Mouse (Mus musculus): ENCODE results near the gene Cnpy4. TPM values are rescaled to one million over a fixed set of nuclear protein-coding genes. Genes with fewer than 3 reads are reported as not detected.

The Cnpy4 gene
- total and polyA plus RNA-seq, 2 experiments from 2014 or later = 3.6 to 8.7 TPM

GRCm38 (mm10) chr5:138234224-138234623 is 46.9 kb downstream of the Cnpy4 start:
- H3K36me3 ChIP-seq (replicated peaks; ENCODE audit: control insufficient read depth, insufficient read depth, low read length) = no peaks in the 10 kb centered on the region
- H3K27ac ChIP-seq (ENCODE audit: low read depth) = no peak overlapping the region
- no peaks in the 10 kb centered on the region for H3K4me1 ChIP-seq (ENCODE audit: control insufficient read depth, insufficient read depth)
- no peak for DNase-seq (ENCODE audit: low spot score)
- no peak for ATAC-seq (ENCODE audit: insufficient read depth, low read depth)
- H3K27me3 ChIP-seq (ENCODE audit: control insufficient read depth, insufficient read depth, low read length) = no peaks in the 10 kb centered on the region
- no peaks in the 10 kb centered on the region for H3K9me3 ChIP-seq (replicated peaks; ENCODE audit: control insufficient read depth, low read length)
- H3K9ac ChIP-seq (replicated peaks; ENCODE audit: low read depth, low read length) = no peak overlapping the region
- TF ChIP-seq CTCF (IDR thresholded peaks at IDR 0.05; ENCODE audit: low read depth) (no peak), EP300 (IDR thresholded peaks at IDR 0.05; ENCODE audit: low read depth) (no peak)
- no peak overlapping the region for H3K4me3 ChIP-seq (ENCODE audit: low read depth, low read length)
- H3K4me2 ChIP-seq (ENCODE audit: low read depth, low read length) = no peak overlapping the region

GRCm38 (mm10) chr5:138241511-138241910 is 54.2 kb downstream of the Cnpy4 start:
- no peak overlapping the region for H3K4me2 ChIP-seq (ENCODE audit: low read depth, low read length)
- H3K27ac ChIP-seq (ENCODE audit: low read depth) = no peak overlapping the region
- no peak for TF ChIP-seq EP300 (IDR thresholded peaks at IDR 0.05; ENCODE audit: low read depth)
- TF ChIP-seq CTCF (IDR thresholded peaks at IDR 0.05; ENCODE audit: low read depth) = no peak
- no peaks in the 10 kb centered on the region for H3K27me3 ChIP-seq (ENCODE audit: control insufficient read depth, insufficient read depth, low read length)
- H3K36me3 ChIP-seq (replicated peaks; ENCODE audit: control insufficient read depth, insufficient read depth, low read length) = no peaks in the 10 kb centered on the region
- H3K9ac ChIP-seq (replicated peaks; ENCODE audit: low read depth, low read length) = no peak overlapping the region
- H3K4me3 ChIP-seq (ENCODE audit: low read depth, low read length) = no peak overlapping the region
- 24% methylated on average over 2 of the region's 2 CpGs for WGBS
- no peaks in the 10 kb centered on the region for H3K9me3 ChIP-seq (replicated peaks; ENCODE audit: control insufficient read depth, low read length)
- DNase-seq (ENCODE audit: low spot score) = no peak
- ATAC-seq (ENCODE audit: insufficient read depth, low read depth) = no peak
- H3K4me1 ChIP-seq (ENCODE audit: control insufficient read depth, insufficient read depth) = no peaks in the 10 kb centered on the region

MicroRNA genes within 50 kb of the gene (microRNA counts, 519-probe panel; counts per million panel counts)
- microRNA mmu-miR-106b (5,915 counts per million, percentile 76 among the panel's probes with 10 or more counts), microRNA mmu-miR-25 (7,340 counts per million, percentile 87 among the panel's probes with 10 or more counts), microRNA mmu-miR-93 (5,368 counts per million, percentile 69 among the panel's probes with 10 or more counts)

Small RNA genes lying within 50 kb of the gene (microRNA-seq; reads per million reads assigned to microRNA genes)
- gene Mir106b (3,316 reads per million, percentile 90 among the genes with 10 or more reads in this experiment), gene Mir25 (446 reads per million, percentile 73 among the genes with 10 or more reads in this experiment), gene Mir93 (5,145 reads per million, percentile 93 among the genes with 10 or more reads in this experiment)

Other genes starting within 250 kb of the Cnpy4 start
- 0.92 TPM in 1 of 2 replicates, not detected in the other for gene Gjc3, start 224.4 kb upstream of the Cnpy4 start, total RNA-seq (2014; rRNA removed; ENCODE audit: low replicate concordance)
- 0.05 and 0.08 TPM in 2 replicates for gene Gjc3, start 224.4 kb upstream of the Cnpy4 start, polyA plus RNA-seq (2015; fragmentation: Nextera tagmentation; extraction: Ambion mirVana)
- 4.2 TPM in 1 of 2 replicates, not detected in the other for gene Azgp1, start 206.0 kb upstream of the Cnpy4 start, total RNA-seq (2014; rRNA removed; ENCODE audit: low replicate concordance)
- gene Azgp1, start 206.0 kb upstream of the Cnpy4 start, polyA plus RNA-seq (2015; fragmentation: Nextera tagmentation; extraction: Ambion mirVana) = 0.08 TPM in 1 of 2 replicates, not detected in the other
- not detected in 2 replicates for gene Smok3a, start 166.2 kb upstream of the Cnpy4 start, total RNA-seq (2014; rRNA removed; ENCODE audit: low replicate concordance)
- gene Smok3a, start 166.2 kb upstream of the Cnpy4 start, polyA plus RNA-seq (2015; fragmentation: Nextera tagmentation; extraction: Ambion mirVana) = not detected in 2 replicates
- not detected in 2 replicates for gene Smok3b, start 166.1 kb upstream of the Cnpy4 start, total RNA-seq (2014; rRNA removed; ENCODE audit: low replicate concordance)
- gene Smok3b, start 166.1 kb upstream of the Cnpy4 start, polyA plus RNA-seq (2015; fragmentation: Nextera tagmentation; extraction: Ambion mirVana) = not detected in 2 replicates
- gene Smok3c, start 134.3 kb upstream of the Cnpy4 start, total RNA-seq (2014; rRNA removed; ENCODE audit: low replicate concordance) = not detected in 2 replicates
- not detected in 2 replicates for gene Smok3c, start 134.3 kb upstream of the Cnpy4 start, polyA plus RNA-seq (2015; fragmentation: Nextera tagmentation; extraction: Ambion mirVana)
- gene Zkscan1, start 102.4 kb upstream of the Cnpy4 start, total RNA-seq (2014; rRNA removed; ENCODE audit: low replicate concordance) = 10.9 and 19.1 TPM in 2 replicates
- gene Zkscan1, start 102.4 kb upstream of the Cnpy4 start, polyA plus RNA-seq (2015; fragmentation: Nextera tagmentation; extraction: Ambion mirVana) = 5.4 and 6.5 TPM in 2 replicates
- 7.7 and 14.0 TPM in 2 replicates for gene Zscan21, start 70.6 kb upstream of the Cnpy4 start, total RNA-seq (2014; rRNA removed; ENCODE audit: low replicate concordance)
- 25.0 and 25.2 TPM in 2 replicates for gene Zscan21, start 70.6 kb upstream of the Cnpy4 start, polyA plus RNA-seq (2015; fragmentation: Nextera tagmentation; extraction: Ambion mirVana)
- 15.3 and 24.8 TPM in 2 replicates for gene Zfp113, start 31.7 kb upstream of the Cnpy4 start, total RNA-seq (2014; rRNA removed; ENCODE audit: low replicate concordance)
- gene Zfp113, start 31.7 kb upstream of the Cnpy4 start, polyA plus RNA-seq (2015; fragmentation: Nextera tagmentation; extraction: Ambion mirVana) = 8.3 and 9.3 TPM in 2 replicates
- 39.9 and 45.6 TPM in 2 replicates for gene Cops6, start 26.4 kb upstream of the Cnpy4 start, total RNA-seq (2014; rRNA removed; ENCODE audit: low replicate concordance)
- gene Cops6, start 26.4 kb upstream of the Cnpy4 start, polyA plus RNA-seq (2015; fragmentation: Nextera tagmentation; extraction: Ambion mirVana) = 281 and 291 TPM in 2 replicates
- 13.9 and 24.1 TPM in 2 replicates for gene Ap4m1, start 15.5 kb upstream of the Cnpy4 start, total RNA-seq (2014; rRNA removed; ENCODE audit: low replicate concordance)
- gene Ap4m1, start 15.5 kb upstream of the Cnpy4 start, polyA plus RNA-seq (2015; fragmentation: Nextera tagmentation; extraction: Ambion mirVana) = 6.1 and 6.5 TPM in 2 replicates
- 39.5 and 67.6 TPM in 2 replicates for gene Mcm7, start 15.1 kb upstream of the Cnpy4 start, total RNA-seq (2014; rRNA removed; ENCODE audit: low replicate concordance)
- 33.3 and 39.9 TPM in 2 replicates for gene Mcm7, start 15.1 kb upstream of the Cnpy4 start, polyA plus RNA-seq (2015; fragmentation: Nextera tagmentation; extraction: Ambion mirVana)
- gene Taf6, start within 50 bp of the Cnpy4 start, total RNA-seq (2014; rRNA removed; ENCODE audit: low replicate concordance) = 52.8 and 77.7 TPM in 2 replicates
- 33.4 and 39.1 TPM in 2 replicates for gene Taf6, start within 50 bp of the Cnpy4 start, polyA plus RNA-seq (2015; fragmentation: Nextera tagmentation; extraction: Ambion mirVana)
- gene Mblac1, start 6.8 kb downstream of the Cnpy4 start, total RNA-seq (2014; rRNA removed; ENCODE audit: low replicate concordance) = 1.4 and 6.8 TPM in 2 replicates
- gene Mblac1, start 6.8 kb downstream of the Cnpy4 start, polyA plus RNA-seq (2015; fragmentation: Nextera tagmentation; extraction: Ambion mirVana) = 5.1 and 5.6 TPM in 2 replicates
- gene Nxpe5, start 38.4 kb downstream of the Cnpy4 start, total RNA-seq (2014; rRNA removed; ENCODE audit: low replicate concordance) = 0.76 TPM in 1 of 2 replicates, not detected in the other
- 0.07 TPM in 1 of 2 replicates, not detected in the other for gene Nxpe5, start 38.4 kb downstream of the Cnpy4 start, polyA plus RNA-seq (2015; fragmentation: Nextera tagmentation; extraction: Ambion mirVana)
- gene Lamtor4, start 68.0 kb downstream of the Cnpy4 start, total RNA-seq (2014; rRNA removed; ENCODE audit: low replicate concordance) = 60.2 and 102 TPM in 2 replicates
- gene Lamtor4, start 68.0 kb downstream of the Cnpy4 start, polyA plus RNA-seq (2015; fragmentation: Nextera tagmentation; extraction: Ambion mirVana) = 101 and 104 TPM in 2 replicates
- gene BC037034, start 76.5 kb downstream of the Cnpy4 start, total RNA-seq (2014; rRNA removed; ENCODE audit: low replicate concordance) = 12.0 and 13.4 TPM in 2 replicates
- 0.96 and 1.1 TPM in 2 replicates for gene BC037034, start 76.5 kb downstream of the Cnpy4 start, polyA plus RNA-seq (2015; fragmentation: Nextera tagmentation; extraction: Ambion mirVana)
- gene Gal3st4, start 85.4 kb downstream of the Cnpy4 start, total RNA-seq (2014; rRNA removed; ENCODE audit: low replicate concordance) = not detected in 2 replicates
- gene Gal3st4, start 85.4 kb downstream of the Cnpy4 start, polyA plus RNA-seq (2015; fragmentation: Nextera tagmentation; extraction: Ambion mirVana) = 0.47 and 0.60 TPM in 2 replicates
- not detected in 2 replicates for gene Gm43720, start 92.5 kb downstream of the Cnpy4 start, total RNA-seq (2014; rRNA removed; ENCODE audit: low replicate concordance)
- 0.05 and 0.07 TPM in 2 replicates for gene Gm43720, start 92.5 kb downstream of the Cnpy4 start, polyA plus RNA-seq (2015; fragmentation: Nextera tagmentation; extraction: Ambion mirVana)
- 1.1 and 6.0 TPM in 2 replicates for gene Gpc2, start 92.5 kb downstream of the Cnpy4 start, total RNA-seq (2014; rRNA removed; ENCODE audit: low replicate concordance)
- gene Gpc2, start 92.5 kb downstream of the Cnpy4 start, polyA plus RNA-seq (2015; fragmentation: Nextera tagmentation; extraction: Ambion mirVana) = 1.9 TPM in 2 replicates
- gene Stag3, start 92.8 kb downstream of the Cnpy4 start, total RNA-seq (2014; rRNA removed; ENCODE audit: low replicate concordance) = 8.2 TPM in 1 of 2 replicates, not detected in the other
- gene Stag3, start 92.8 kb downstream of the Cnpy4 start, polyA plus RNA-seq (2015; fragmentation: Nextera tagmentation; extraction: Ambion mirVana) = 0.49 and 0.68 TPM in 2 replicates
- gene Pvrig, start 154.5 kb downstream of the Cnpy4 start, total RNA-seq (2014; rRNA removed; ENCODE audit: low replicate concordance) = not detected in 2 replicates
- not detected in 2 replicates for gene Pvrig, start 154.5 kb downstream of the Cnpy4 start, polyA plus RNA-seq (2015; fragmentation: Nextera tagmentation; extraction: Ambion mirVana)